Mouse (Mus musculus) C2C12 (cell line): Measurements from ENCODE around the gene Coro1c. TPM values are rescaled to one million over a fixed set of nuclear protein-coding genes. Genes with fewer than 3 reads are reported as not detected.
A peak's percentile ranks its signal among the peaks of the same experiment; 100 is the strongest.

ENCODE experiments used
- H3K27me3 ChIP-seq: one replicate; pipeline ENCODE4 v1.6.1; 2011; ENCODE audit not compliant: control insufficient read depth, insufficient read depth, insufficient read length
- H3K36me3 ChIP-seq: one replicate; pipeline ENCODE4 v1.6.1; 2011; ENCODE audit not compliant: control insufficient read depth, insufficient read depth
- H3K4me3 ChIP-seq: one replicate; pipeline ENCODE4 v1.5.1; 2011; ENCODE audit warnings: mild to moderate bottlenecking, control low read depth; ENCODE audit not compliant: poor library complexity, insufficient read depth, severe bottlenecking
- H3K79me2 ChIP-seq: one replicate; pipeline ENCODE4 v1.6.1; 2011; ENCODE audit not compliant: control insufficient read depth, insufficient read depth
- H3K79me3 ChIP-seq: one replicate; pipeline ENCODE4 v1.6.1; 2011; ENCODE audit warnings: low read depth, control low read depth
- H3ac ChIP-seq: one replicate; pipeline ENCODE3; 2011; ENCODE audit warnings: low read depth; ENCODE audit not compliant: control insufficient read depth, insufficient read length
- CEBPB ChIP-seq: IDR thresholded peaks from one replicate; pipeline ENCODE4 v1.6.1; 2011; ENCODE audit warnings: low read depth, mild to moderate bottlenecking, control low read depth, moderate library complexity
- CTCF ChIP-seq: IDR thresholded peaks from one replicate; pipeline ENCODE4 v1.5.1; 2011; ENCODE audit not compliant: control insufficient read depth, insufficient read depth, insufficient read length
- FOSL1 ChIP-seq: IDR thresholded peaks from one replicate; pipeline ENCODE4 v1.8.0; 2011; ENCODE audit warnings: mild to moderate bottlenecking, low read length; ENCODE audit not compliant: poor library complexity, insufficient read depth, severe bottlenecking
- MAX ChIP-seq: IDR thresholded peaks from one replicate; pipeline ENCODE4 v1.6.1; 2011; ENCODE audit warnings: mild to moderate bottlenecking, control low read depth
- MYOD1 ChIP-seq: IDR thresholded peaks from one replicate; pipeline ENCODE4 v1.6.1; 2011; ENCODE audit warnings: low read depth; ENCODE audit not compliant: control insufficient read depth, insufficient read length
- MYOG ChIP-seq: IDR thresholded peaks from one replicate; pipeline ENCODE4 v1.6.1; 2011; ENCODE audit not compliant: control insufficient read depth, insufficient read length; ENCODE audit errors: extremely low read depth
- USF1 ChIP-seq: IDR thresholded peaks from one replicate; pipeline ENCODE4 v1.6.1; 2011; ENCODE audit warnings: low read depth, mild to moderate bottlenecking, control low read depth, moderate library complexity
- polyA plus RNA-seq: library from polyadenylated mRNA; unstranded; fragments of >200 nt; fragmentation: generic; extraction: Trizol; gene quantifications from one replicate; pipeline ENCODE4 v1.2.1, GENCODE M21; 2012; ENCODE audit warnings: missing spikeins

Gene Coro1c
- polyA plus RNA-seq, 1 experiment: 156 TPM

GRCm38 (mm10) chr5:113798525-113798924 lies 110.0 kb downstream of the Coro1c start:
- Histone ChIP-seq H3ac (no peak overlapping the region), H3K36me3 (no peaks in the 10 kb centered on the region), H3K4me3 (no peak overlapping the region)

GRCm38 (mm10) chr5:113797149-113797882 lies 111.2 kb downstream of the Coro1c start:
- TF ChIP-seq FOSL1: no peak
- no peak for TF ChIP-seq CTCF
- TF ChIP-seq MYOG: no peak
- no peak for TF ChIP-seq USF1
- TF ChIP-seq CEBPB: no peak
- TF ChIP-seq MAX: no peak
- no peak for TF ChIP-seq MYOD1
- Histone ChIP-seq H3ac (no peak overlapping the region), H3K27me3 (no peaks in the 10 kb centered on the region), H3K36me3 (no peaks in the 10 kb centered on the region), H3K79me2 (peaks cover 11% of the 10 kb centered on the region), H3K4me3 (no peak overlapping the region), H3K79me3 (peaks cover 3% of the 10 kb centered on the region)

More at GRCm38 (mm10) chr5:113798525-113798924, 110.0 kb downstream of the Coro1c start:
- Histone ChIP-seq H3K27me3 (no peaks in the 10 kb centered on the region), H3K79me2 (peaks cover 11% of the 10 kb centered on the region), H3K79me3 (peaks cover 3% of the 10 kb centered on the region)
- TF ChIP-seq MYOD1 (peak; percentile 81), FOSL1 (no peak), CTCF (no peak), CEBPB (no peak)

GRCm38 (mm10) chr5:113796401-113797148 lies 112.0 kb downstream of the Coro1c start:
- TF ChIP-seq CEBPB: no peak
- no peak for TF ChIP-seq FOSL1
- no peak for TF ChIP-seq MYOG
- TF ChIP-seq MYOD1: no peak
- H3K27me3 ChIP-seq: no peaks in the 10 kb centered on the region
- H3K4me3 ChIP-seq: no peak overlapping the region
- H3K79me2 ChIP-seq: peaks cover 11% of the 10 kb centered on the region
- no peak overlapping the region for H3ac ChIP-seq
- H3K79me3 ChIP-seq: peaks cover 3% of the 10 kb centered on the region
- H3K36me3 ChIP-seq: no peaks in the 10 kb centered on the region

Other genes starting within 250 kb of the Coro1c start
- not detected for gene 1700069L16Rik, start 184.0 kb downstream of the Coro1c start, polyA plus RNA-seq
- 2.6 TPM for gene Ficd, start 173.0 kb downstream of the Coro1c start, polyA plus RNA-seq
- gene Sart3, start 136.2 kb downstream of the Coro1c start, polyA plus RNA-seq: 53.4 TPM
- gene Iscu, start 136.0 kb downstream of the Coro1c start, polyA plus RNA-seq: 119 TPM
- 127 TPM for gene Tmem119, start 108.2 kb downstream of the Coro1c start, polyA plus RNA-seq
- gene Selplg, start 76.1 kb downstream of the Coro1c start, polyA plus RNA-seq: 0.06 TPM
- 3.7 TPM for gene Ssh1, start 85.1 kb upstream of the Coro1c start, polyA plus RNA-seq
- not detected for gene Dao, start 94.9 kb upstream of the Coro1c start, polyA plus RNA-seq
- 11.2 TPM for gene Usp30, start 156.7 kb upstream of the Coro1c start, polyA plus RNA-seq
- 0.04 TPM for gene Svop, start 182.8 kb upstream of the Coro1c start, polyA plus RNA-seq
- 5.2 TPM for gene Alkbh2, start 219.5 kb upstream of the Coro1c start, polyA plus RNA-seq
- 13.7 TPM for gene Ung, start 221.6 kb upstream of the Coro1c start, polyA plus RNA-seq
- 0.26 TPM for gene Acacb, start 237.8 kb upstream of the Coro1c start, polyA plus RNA-seq